8 mouse cellular contexts compared by ENCODE assay signal in the genomic region with DNA sequence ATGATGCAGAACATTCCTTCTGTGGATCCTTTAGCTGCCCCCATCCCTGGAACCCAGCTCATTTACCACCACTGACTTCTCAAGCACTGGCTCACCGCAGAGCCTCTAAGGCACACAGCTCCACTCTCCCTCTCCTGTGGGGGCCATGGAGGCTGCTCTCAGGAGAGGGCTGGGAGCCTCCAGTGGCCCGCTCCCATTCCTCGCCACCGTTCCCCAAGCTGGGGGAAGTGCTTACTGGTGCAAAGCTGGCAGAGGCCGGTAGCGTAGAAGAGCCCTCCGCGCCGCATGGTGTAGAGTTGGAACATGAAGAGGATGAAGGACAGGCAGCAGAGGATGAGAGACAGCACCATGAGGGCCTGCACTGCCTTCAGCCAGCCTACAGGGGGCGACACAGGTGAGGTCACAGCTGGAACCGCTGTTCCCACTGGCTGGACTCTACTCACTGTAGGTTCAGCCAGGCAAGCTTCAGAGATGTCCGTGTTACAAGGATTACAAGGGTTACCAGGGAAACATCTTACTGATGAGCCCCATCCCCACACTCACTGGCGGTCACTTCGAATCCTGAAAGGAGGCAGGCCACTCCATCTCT. TPM values are rescaled to one million over a fixed set of nuclear protein-coding genes. Genes with fewer than 3 reads are reported as not detected.
A peak's percentile ranks its signal among the peaks of the same experiment; 100 is the strongest.
DNase-seq lines count a peak whose midpoint lies in the region; ATAC-seq and TF ChIP-seq lines count a peak whose summit lies in the region.

No protein-coding gene starts in this region.

- H3K27ac ChIP-seq in thymus, adult 2 months (ENCODE audit: control insufficient read depth, insufficient read depth, low read length) = no peak overlapping the region
- H3K27ac ChIP-seq in limb, embryonic 13.5 days = no peak overlapping the region
- no peak overlapping the region for H3K27ac ChIP-seq in forebrain, embryonic 16.5 days (ENCODE audit: low read length)

- TF ChIP-seq POLR2A in thymus, adult 2 months (IDR thresholded peaks at IDR 0.05; ENCODE audit: control insufficient read depth, extremely low read depth, insufficient read depth, low read length, poor library complexity) = no peak

- 0 out of 2 replicates have a peak overlapping the region, but pooled peaks have one; percentile 75 for H3K9ac ChIP-seq in limb, embryonic 13.5 days
- H3K9ac ChIP-seq in forebrain, embryonic 16.5 days (replicated peaks; ENCODE audit: low read depth, low read length) = no peak overlapping the region

- 87% methylated on average over 14 of the region's 14 CpGs for WGBS in thymus, adult 2 months
- WGBS in limb, embryonic 13.5 days = 65% methylated on average over 14 of the region's 14 CpGs
- 68% methylated on average over 14 of the region's 14 CpGs for WGBS in forebrain, embryonic 16.5 days

- H3K4me2 ChIP-seq in limb, embryonic 13.5 days (replicated peaks) = peak overlapping the region; percentile 75
- no peak overlapping the region for H3K4me2 ChIP-seq in forebrain, embryonic 16.5 days (ENCODE audit: low read length)

- H3K4me3 ChIP-seq in thymus, adult 2 months (ENCODE audit: control insufficient read depth, insufficient read depth, low read length) = no peak overlapping the region
- H3K4me3 ChIP-seq in limb, embryonic 13.5 days = peak overlapping the region; percentile 54
- H3K4me3 ChIP-seq in forebrain, embryonic 16.5 days (replicated peaks; ENCODE audit: low read length) = no peak overlapping the region

- no peaks in the 10 kb centered on the region for H3K27me3 ChIP-seq in thymus, adult 2 months (ENCODE audit: control insufficient read depth, insufficient read depth, low read length)
- no peaks in the 10 kb centered on the region for H3K27me3 ChIP-seq in limb, embryonic 13.5 days
- no peaks in the 10 kb centered on the region for H3K27me3 ChIP-seq in forebrain, embryonic 16.5 days (replicated peaks; ENCODE audit: control insufficient read depth, insufficient read depth, low read length)

- no peak for ATAC-seq in limb, embryonic 13.5 days (ENCODE audit: low FRiP score, low read depth)
- no peak for ATAC-seq in forebrain, embryonic 16.5 days

- TF ChIP-seq CTCF in thymus, adult 2 months (IDR thresholded peaks at IDR 0.05; ENCODE audit: borderline replicate concordance, control insufficient read depth, extremely low read depth, insufficient read depth, low read length, poor library complexity) = peak; percentile 79; the same call in 1 of the 2 replicates

- H3K9me3 ChIP-seq in limb, embryonic 13.5 days = no peaks in the 10 kb centered on the region
- H3K9me3 ChIP-seq in forebrain, embryonic 16.5 days (ENCODE audit: control insufficient read depth, low read length) = no peaks in the 10 kb centered on the region

- H3K36me3 ChIP-seq in thymus, adult 2 months (ENCODE audit: control insufficient read depth, insufficient read depth, low read length) = no peaks in the 10 kb centered on the region
- peaks cover 9% of the 10 kb centered on the region for H3K36me3 ChIP-seq in limb, embryonic 13.5 days
- H3K36me3 ChIP-seq in forebrain, embryonic 16.5 days (ENCODE audit: control insufficient read depth, insufficient read depth) = no peaks in the 10 kb centered on the region

- H3K4me1 ChIP-seq in thymus, adult 2 months (replicated peaks; ENCODE audit: control insufficient read depth, insufficient read depth, low read length) = peaks cover 76% of the 10 kb centered on the region
- H3K4me1 ChIP-seq in limb, embryonic 13.5 days = peaks cover 70% of the 10 kb centered on the region
- H3K4me1 ChIP-seq in forebrain, embryonic 16.5 days (replicated peaks; ENCODE audit: control insufficient read depth, insufficient read depth, low read length) = peaks cover 32% of the 10 kb centered on the region

- peak; percentile 36 for DNase-seq in gastrocnemius, postnatal 10 days
- DNase-seq in gastrocnemius, adult 8-10 months (ENCODE audit: low spot score in 2 of 2) = no peak
- DNase-seq in thymus, adult 2 months = peak; percentile 43
- DNase-seq in thymus, postnatal 0 days (ENCODE audit: low spot score) = no peak
- DNase-seq in thymus, postnatal 4 days = peak; percentile 75
- no peak for DNase-seq in gastrocnemius, postnatal 25 days

RNA-seq across cellular contexts. Expression of gene Emp3, which starts 2.0 kb away (rescaled TPM):
- total RNA-seq in gastrocnemius, postnatal 10 days (2021) = 10 to 100 TPM; 34.8 to 55.7 TPM
- 10 to 100 TPM in 1 of 4 experiments, 1 to 10 TPM in 3; 6.2 to 10.2 (median 6.8) TPM for total RNA-seq in gastrocnemius, adult 8-10 months (2022)
- polyA plus RNA-seq in thymus, adult 2 months (2012; rRNA removed) = 361 and 365 TPM in 2 replicates
- polyA plus RNA-seq in thymus, postnatal 0 days (2015; fragmentation: Nextera tagmentation; extraction: Ambion mirVana) = 262 and 266 TPM in 2 replicates
- polyA plus RNA-seq in limb, embryonic 13.5 days (2015; fragmentation: Nextera tagmentation; extraction: Ambion mirVana) = 181 and 186 TPM in 2 replicates
- polyA plus RNA-seq in forebrain, embryonic 16.5 days (2015; fragmentation: Nextera tagmentation; extraction: Ambion mirVana) = 19.2 and 21.6 TPM in 2 replicates
- 10 to 100 TPM; 13.2 to 17.0 TPM for total RNA-seq in gastrocnemius, postnatal 25 days (2021)

RNA-seq across cellular contexts. Expression of gene Ccdc114, which starts 4.7 kb away (rescaled TPM):
- 1 to 10 TPM; 1.1 to 1.6 TPM for total RNA-seq in gastrocnemius, postnatal 10 days (2021)
- total RNA-seq in gastrocnemius, adult 8-10 months (2022) = under 1 TPM in 3 of 4 experiments, not detected in 1; 0.19 to 0.85 (median 0.29) TPM
- 3.3 and 3.7 TPM in 2 replicates for polyA plus RNA-seq in thymus, adult 2 months (2012; rRNA removed)
- polyA plus RNA-seq in thymus, postnatal 0 days (2015; fragmentation: Nextera tagmentation; extraction: Ambion mirVana) = 2.3 and 2.6 TPM in 2 replicates
- 4.1 and 4.8 TPM in 2 replicates for polyA plus RNA-seq in limb, embryonic 13.5 days (2015; fragmentation: Nextera tagmentation; extraction: Ambion mirVana)
- 3.1 and 4.6 TPM in 2 replicates for polyA plus RNA-seq in forebrain, embryonic 16.5 days (2015; fragmentation: Nextera tagmentation; extraction: Ambion mirVana)
- under 1 TPM; 0.46 to 0.67 TPM for total RNA-seq in gastrocnemius, postnatal 25 days (2021)

RNA-seq across cellular contexts. Expression of gene Tmem143, which starts 22.4 kb away (rescaled TPM):
- total RNA-seq in gastrocnemius, postnatal 10 days (2021) = 10 to 100 TPM; 42.3 to 47.7 TPM
- 10 to 100 TPM; 52.6 to 67.7 (median 56.3) TPM for total RNA-seq in gastrocnemius, adult 8-10 months (2022)
- polyA plus RNA-seq in thymus, adult 2 months (2012; rRNA removed) = 50.6 and 52.5 TPM in 2 replicates
- 4.3 and 4.6 TPM in 2 replicates for polyA plus RNA-seq in thymus, postnatal 0 days (2015; fragmentation: Nextera tagmentation; extraction: Ambion mirVana)
- 4.9 and 5.2 TPM in 2 replicates for polyA plus RNA-seq in limb, embryonic 13.5 days (2015; fragmentation: Nextera tagmentation; extraction: Ambion mirVana)
- 5.7 and 6.0 TPM in 2 replicates for polyA plus RNA-seq in forebrain, embryonic 16.5 days (2015; fragmentation: Nextera tagmentation; extraction: Ambion mirVana)
- 10 to 100 TPM; 53.2 to 62.5 TPM for total RNA-seq in gastrocnemius, postnatal 25 days (2021)

RNA-seq across cellular contexts. Expression of gene Syngr4, which starts 22.7 kb away (rescaled TPM):
- under 1 TPM in 1 of 2 experiments, not detected in 1; 0.35 TPM for total RNA-seq in gastrocnemius, postnatal 10 days (2021)
- not detected for total RNA-seq in gastrocnemius, adult 8-10 months (2022)
- 2.7 and 2.9 TPM in 2 replicates for polyA plus RNA-seq in thymus, adult 2 months (2012; rRNA removed)
- polyA plus RNA-seq in thymus, postnatal 0 days (2015; fragmentation: Nextera tagmentation; extraction: Ambion mirVana) = 1.4 and 1.5 TPM in 2 replicates
- polyA plus RNA-seq in limb, embryonic 13.5 days (2015; fragmentation: Nextera tagmentation; extraction: Ambion mirVana) = 0.43 and 0.46 TPM in 2 replicates
- polyA plus RNA-seq in forebrain, embryonic 16.5 days (2015; fragmentation: Nextera tagmentation; extraction: Ambion mirVana) = 0.63 TPM in 1 of 2 replicates, not detected in the other
- not detected for total RNA-seq in gastrocnemius, postnatal 25 days (2021)

RNA-seq across cellular contexts. Expression of gene Grin2d, which starts 41.0 kb away (rescaled TPM):
- total RNA-seq in gastrocnemius, postnatal 10 days (2021) = 1 to 10 TPM in 1 of 2 experiments, under 1 TPM in 1; 0.80 to 1.2 TPM
- total RNA-seq in gastrocnemius, adult 8-10 months (2022) = under 1 TPM in 2 of 4 experiments, not detected in 2; 0.07 to 0.11 TPM
- polyA plus RNA-seq in thymus, adult 2 months (2012; rRNA removed) = 1.1 and 1.4 TPM in 2 replicates
- 0.13 and 0.23 TPM in 2 replicates for polyA plus RNA-seq in thymus, postnatal 0 days (2015; fragmentation: Nextera tagmentation; extraction: Ambion mirVana)
- 0.43 and 0.59 TPM in 2 replicates for polyA plus RNA-seq in limb, embryonic 13.5 days (2015; fragmentation: Nextera tagmentation; extraction: Ambion mirVana)
- 0.56 and 1.5 TPM in 2 replicates for polyA plus RNA-seq in forebrain, embryonic 16.5 days (2015; fragmentation: Nextera tagmentation; extraction: Ambion mirVana)
- under 1 TPM; 0.32 to 0.46 TPM for total RNA-seq in gastrocnemius, postnatal 25 days (2021)

Comparison
In these comparisons a context has a peak if more than half of its experiments do, and no peak if none do; other contexts are left out.
1. DNase-seq: peak in gastrocnemius, postnatal 10 days (single experiment), thymus, adult 2 months (single experiment) and thymus, postnatal 4 days (single experiment); none in gastrocnemius, adult 8-10 months (0 of 2), thymus, postnatal 0 days (single experiment) and gastrocnemius, postnatal 25 days (single experiment).